Mouse (Mus musculus): ENCODE measurements around the gene Osbpl11. TPM values are rescaled to one million over a fixed set of nuclear protein-coding genes. Genes with fewer than 3 reads are reported as not detected.

Gene Osbpl11
- polyA plus RNA-seq, 1 experiment: 10.8 TPM

DNA sequence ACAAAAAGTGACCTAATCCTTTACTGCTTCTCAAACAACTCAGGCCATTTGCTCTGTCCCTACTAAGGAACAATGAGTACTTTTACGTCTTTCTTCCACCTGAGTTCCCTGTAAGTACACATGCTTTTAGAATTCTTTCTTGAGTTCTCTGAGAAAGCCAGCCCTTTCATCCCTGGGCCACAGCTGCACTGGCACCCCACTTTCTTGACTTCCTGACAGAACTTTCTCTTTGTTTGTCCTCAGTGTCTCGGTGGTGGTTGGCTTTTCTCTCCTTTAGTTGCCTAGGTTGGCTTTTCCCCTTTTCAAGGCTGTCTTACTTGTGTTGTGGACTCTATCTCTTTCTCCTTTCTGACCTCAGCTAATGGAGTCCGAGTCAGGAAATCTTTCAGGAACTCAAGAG lies 3.2 kb downstream of the Osbpl11 start:
- TF ChIP-seq POLR2A (IDR thresholded peaks at IDR 0.05; ENCODE audit: control insufficient read depth, low read depth, low read length): no peak
- no peak for TF ChIP-seq CTCF (IDR thresholded peaks at IDR 0.05; ENCODE audit: control insufficient read depth, insufficient read depth, insufficient replicate concordance, low read depth, low read length)
- Histone ChIP-seq H3K4me1 (ENCODE audit: control insufficient read depth, insufficient read depth, low read length) (peaks cover 6% of the 10 kb centered on the region), H3K36me3 (ENCODE audit: control insufficient read depth, insufficient read depth, low read length) (no peaks in the 10 kb centered on the region; the same call in 1 of the 2 replicates), H3K27ac (ENCODE audit: control insufficient read depth, insufficient read depth, low read depth, low read length) (no peak overlapping the region), H3K4me3 (ENCODE audit: control insufficient read depth, low read depth, low read length) (no peak overlapping the region), H3K27me3 (ENCODE audit: control insufficient read depth, insufficient read depth, low read length) (no peaks in the 10 kb centered on the region)

DNA sequence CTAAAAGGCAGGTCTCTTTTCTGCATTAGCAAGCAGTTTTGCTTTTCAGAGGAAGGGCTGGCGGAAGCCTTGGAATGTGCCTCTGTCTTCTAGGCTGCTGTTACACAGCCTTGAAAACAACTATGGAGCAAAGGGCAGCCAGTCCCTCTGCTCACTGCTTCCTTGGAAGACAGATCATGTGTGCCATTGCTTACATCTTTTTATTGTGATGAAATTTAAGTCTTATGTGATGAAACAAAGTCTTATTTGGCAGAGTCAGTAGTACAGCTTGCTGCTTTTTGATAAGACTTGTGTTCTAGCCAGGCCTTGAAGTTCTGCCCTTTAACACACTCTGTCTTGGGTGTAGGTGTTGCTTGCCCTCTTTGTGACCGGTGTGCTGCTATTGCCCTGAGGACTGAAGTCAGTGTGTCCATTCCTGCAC lies 6.8 kb downstream of the Osbpl11 start:
- Histone ChIP-seq H3K4me3 (ENCODE audit: control insufficient read depth, low read depth, low read length) (no peak overlapping the region), H3K4me1 (ENCODE audit: control insufficient read depth, insufficient read depth, low read length) (peaks cover 2% of the 10 kb centered on the region; the same call in 1 of the 2 replicates), H3K36me3 (ENCODE audit: control insufficient read depth, insufficient read depth, low read length) (no peaks in the 10 kb centered on the region; the same call in 1 of the 2 replicates), H3K27ac (ENCODE audit: control insufficient read depth, insufficient read depth, low read depth, low read length) (peak overlapping the region; percentile 32), H3K27me3 (ENCODE audit: control insufficient read depth, insufficient read depth, low read length) (no peaks in the 10 kb centered on the region)
- TF ChIP-seq CTCF (IDR thresholded peaks at IDR 0.05; ENCODE audit: control insufficient read depth, insufficient read depth, insufficient replicate concordance, low read depth, low read length): no peak

DNA sequence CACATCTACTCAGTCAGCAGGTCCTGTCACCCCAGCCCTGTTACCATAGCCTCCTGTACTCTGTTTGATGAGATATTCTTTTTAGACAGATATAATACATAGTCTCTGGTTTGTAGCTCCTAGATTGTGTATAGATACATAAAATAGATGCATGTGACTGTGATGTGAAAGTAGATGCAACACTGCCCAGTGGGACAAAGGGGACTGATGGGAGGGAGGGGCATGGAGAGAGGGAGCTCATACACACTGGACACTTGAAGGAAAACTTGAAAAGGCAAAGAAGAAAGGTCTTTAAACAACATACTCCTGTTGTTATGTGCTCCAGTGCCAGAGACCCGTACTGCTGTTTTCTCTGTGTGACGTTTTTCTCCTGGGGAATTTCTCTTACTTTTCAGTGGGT lies 7.4 kb downstream of the Osbpl11 start:
- peaks cover 2% of the 10 kb centered on the region; the same call in 1 of the 2 replicates for H3K4me1 ChIP-seq (ENCODE audit: control insufficient read depth, insufficient read depth, low read length)
- no peaks in the 10 kb centered on the region; the same call in 1 of the 2 replicates for H3K36me3 ChIP-seq (ENCODE audit: control insufficient read depth, insufficient read depth, low read length)
- TF ChIP-seq POLR2A (IDR thresholded peaks at IDR 0.05; ENCODE audit: control insufficient read depth, low read depth, low read length): no peak
- TF ChIP-seq CTCF (IDR thresholded peaks at IDR 0.05; ENCODE audit: control insufficient read depth, insufficient read depth, insufficient replicate concordance, low read depth, low read length): no peak
- no peak overlapping the region for H3K4me3 ChIP-seq (ENCODE audit: control insufficient read depth, low read depth, low read length)
- H3K27me3 ChIP-seq (ENCODE audit: control insufficient read depth, insufficient read depth, low read length): no peaks in the 10 kb centered on the region
- H3K27ac ChIP-seq (ENCODE audit: control insufficient read depth, insufficient read depth, low read depth, low read length): no peak overlapping the region

DNA sequence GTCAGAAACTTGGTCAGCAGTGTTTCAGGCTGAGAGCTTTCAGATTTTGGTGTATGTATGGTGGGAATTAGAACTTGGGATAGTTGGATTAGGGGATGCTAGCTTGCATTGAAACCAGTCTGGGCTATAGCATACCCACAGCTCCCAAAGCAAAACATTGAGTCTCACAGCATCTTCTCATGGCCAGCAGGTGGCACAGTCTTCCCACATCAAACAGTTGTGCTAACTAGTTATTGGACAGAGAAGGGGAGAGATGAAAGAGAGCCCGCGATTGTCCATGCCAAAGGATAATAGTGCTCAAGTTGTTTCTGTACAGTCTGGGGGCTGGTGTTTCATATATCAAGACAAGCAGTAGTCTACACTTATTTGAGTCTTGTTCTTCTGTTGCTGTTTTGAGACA lies 8.8 kb downstream of the Osbpl11 start:
- Histone ChIP-seq H3K27me3 (ENCODE audit: control insufficient read depth, insufficient read depth, low read length) (no peaks in the 10 kb centered on the region), H3K27ac (ENCODE audit: control insufficient read depth, insufficient read depth, low read depth, low read length) (no peak overlapping the region), H3K4me3 (ENCODE audit: control insufficient read depth, low read depth, low read length) (no peak overlapping the region), H3K4me1 (ENCODE audit: control insufficient read depth, insufficient read depth, low read length) (peaks cover 2% of the 10 kb centered on the region; the same call in 1 of the 2 replicates), H3K36me3 (ENCODE audit: control insufficient read depth, insufficient read depth, low read length) (no peaks in the 10 kb centered on the region; the same call in 1 of the 2 replicates)
- TF ChIP-seq POLR2A (IDR thresholded peaks at IDR 0.05; ENCODE audit: control insufficient read depth, low read depth, low read length) (no peak), CTCF (IDR thresholded peaks at IDR 0.05; ENCODE audit: control insufficient read depth, insufficient read depth, insufficient replicate concordance, low read depth, low read length) (peak; percentile 16; the same call in 1 of the 2 replicates)

DNA sequence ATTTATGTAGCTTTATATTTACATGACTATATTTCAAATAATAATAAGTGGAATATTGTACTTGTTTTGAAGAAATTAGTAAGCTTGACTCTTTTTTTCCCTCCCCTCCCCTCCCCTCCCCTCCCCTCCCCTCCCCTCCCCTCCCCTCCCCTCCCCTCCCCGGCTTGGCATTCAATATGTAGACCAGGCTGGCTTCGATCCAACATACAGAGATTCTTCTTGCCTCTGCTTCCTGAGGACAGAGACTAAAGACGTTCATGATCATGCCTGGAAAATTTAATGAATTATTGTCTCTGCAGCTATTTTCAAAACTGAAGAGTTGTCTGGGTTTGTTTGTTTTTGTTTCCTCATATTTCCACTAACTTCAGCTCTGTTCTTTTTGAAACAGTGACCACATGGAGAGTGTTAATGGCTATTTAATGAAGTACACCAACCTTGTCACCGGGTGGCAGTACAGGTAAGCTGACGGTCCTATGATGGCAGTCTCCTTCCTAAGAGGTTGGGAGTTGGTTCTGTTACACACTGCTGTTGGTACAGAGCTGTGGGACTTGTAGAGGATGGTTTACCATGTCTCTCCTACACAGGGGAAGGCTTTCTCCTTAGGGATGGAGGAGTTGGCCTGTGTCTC lies 10.9 kb downstream of the Osbpl11 start:
- no peaks in the 10 kb centered on the region for H3K4me1 ChIP-seq (ENCODE audit: control insufficient read depth, insufficient read depth, low read length)
- H3K4me3 ChIP-seq (ENCODE audit: control insufficient read depth, low read depth, low read length): no peak overlapping the region
- H3K27ac ChIP-seq (ENCODE audit: control insufficient read depth, insufficient read depth, low read depth, low read length): no peak overlapping the region
- TF ChIP-seq CTCF (IDR thresholded peaks at IDR 0.05; ENCODE audit: control insufficient read depth, insufficient read depth, insufficient replicate concordance, low read depth, low read length) (no peak), POLR2A (IDR thresholded peaks at IDR 0.05; ENCODE audit: control insufficient read depth, low read depth, low read length) (no peak)
- no peaks in the 10 kb centered on the region for H3K27me3 ChIP-seq (ENCODE audit: control insufficient read depth, insufficient read depth, low read length)
- H3K36me3 ChIP-seq (ENCODE audit: control insufficient read depth, insufficient read depth, low read length): peaks cover 1% of the 10 kb centered on the region; the same call in 1 of the 2 replicates

DNA sequence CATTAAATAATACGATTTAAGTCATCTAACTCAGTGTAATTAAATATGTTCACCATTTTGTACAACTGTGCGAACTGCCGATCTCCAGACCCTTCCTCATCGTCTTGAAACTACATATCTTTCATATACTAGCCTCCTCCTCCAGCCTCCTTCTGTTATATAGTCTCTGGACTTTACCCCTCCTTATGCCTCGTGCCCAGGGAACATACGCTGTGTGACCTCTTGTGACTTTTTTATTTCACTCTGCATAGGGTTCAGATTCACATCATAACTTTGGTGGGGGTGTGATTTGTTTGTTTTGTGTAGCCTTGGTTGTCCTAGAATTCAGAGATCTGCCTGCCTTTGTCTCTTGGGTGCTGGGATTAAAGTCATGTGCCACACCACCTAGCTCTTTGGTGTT lies 11.7 kb downstream of the Osbpl11 start:
- Histone ChIP-seq H3K4me1 (ENCODE audit: control insufficient read depth, insufficient read depth, low read length) (no peaks in the 10 kb centered on the region), H3K4me3 (ENCODE audit: control insufficient read depth, low read depth, low read length) (no peak overlapping the region), H3K27ac (ENCODE audit: control insufficient read depth, insufficient read depth, low read depth, low read length) (no peak overlapping the region), H3K36me3 (ENCODE audit: control insufficient read depth, insufficient read depth, low read length) (peaks cover 1% of the 10 kb centered on the region; the same call in 1 of the 2 replicates), H3K27me3 (ENCODE audit: control insufficient read depth, insufficient read depth, low read length) (no peaks in the 10 kb centered on the region)
- TF ChIP-seq CTCF (IDR thresholded peaks at IDR 0.05; ENCODE audit: control insufficient read depth, insufficient read depth, insufficient replicate concordance, low read depth, low read length): no peak
- TF ChIP-seq POLR2A (IDR thresholded peaks at IDR 0.05; ENCODE audit: control insufficient read depth, low read depth, low read length): no peak

DNA sequence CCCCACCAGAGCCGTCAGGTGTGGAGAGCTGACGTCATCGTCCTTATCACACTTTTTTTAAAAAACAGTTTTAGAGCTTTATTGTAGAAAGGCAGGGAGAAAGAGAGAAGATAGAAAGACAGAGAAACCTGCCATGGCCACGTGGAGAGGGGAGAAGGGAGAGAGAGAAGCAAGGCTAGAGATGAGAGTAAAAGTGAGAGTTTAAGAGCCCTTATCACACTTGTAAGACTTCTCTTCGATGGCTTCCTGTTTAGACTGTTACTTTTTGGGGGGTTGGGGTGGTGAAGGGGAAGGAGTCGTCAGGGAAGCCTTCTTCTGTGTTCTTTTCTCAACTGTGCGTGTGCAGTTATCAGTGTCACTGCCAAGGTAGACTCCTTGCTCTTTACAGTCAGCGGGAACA lies 15.7 kb downstream of the Osbpl11 start:
- H3K36me3 ChIP-seq (ENCODE audit: control insufficient read depth, insufficient read depth, low read length): peaks cover 3% of the 10 kb centered on the region; the same call in 1 of the 2 replicates

More for the DNA sequence above, 15.7 kb downstream of the Osbpl11 start:
- TF ChIP-seq CTCF (IDR thresholded peaks at IDR 0.05; ENCODE audit: control insufficient read depth, insufficient read depth, insufficient replicate concordance, low read depth, low read length): no peak
- no peak for TF ChIP-seq POLR2A (IDR thresholded peaks at IDR 0.05; ENCODE audit: control insufficient read depth, low read depth, low read length)
- Histone ChIP-seq H3K4me1 (ENCODE audit: control insufficient read depth, insufficient read depth, low read length) (no peaks in the 10 kb centered on the region), H3K4me3 (ENCODE audit: control insufficient read depth, low read depth, low read length) (no peak overlapping the region), H3K27ac (ENCODE audit: control insufficient read depth, insufficient read depth, low read depth, low read length) (no peak overlapping the region), H3K27me3 (ENCODE audit: control insufficient read depth, insufficient read depth, low read length) (no peaks in the 10 kb centered on the region)
